Mouse (Mus musculus): ENCODE results near the gene Cdipt.

DNA sequence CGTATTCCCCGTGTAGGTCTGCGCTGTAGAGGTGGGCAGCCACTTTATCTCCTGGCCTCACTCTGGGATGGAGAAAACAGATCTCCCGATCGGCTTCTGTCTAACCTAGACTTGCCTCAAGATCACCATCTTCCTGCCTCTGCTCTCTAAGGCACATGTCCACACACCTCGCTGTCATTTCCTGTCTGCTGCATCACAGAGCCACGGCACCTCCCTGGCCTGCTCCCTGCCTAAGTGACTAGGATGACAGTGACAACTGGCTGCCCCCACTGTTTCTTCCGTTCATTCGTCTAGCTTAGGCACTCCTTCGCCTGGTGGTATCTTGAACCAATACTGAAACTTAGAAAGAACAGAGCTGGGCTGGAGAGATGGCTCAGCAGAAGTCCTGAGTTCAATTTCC lies 23.9 kb downstream of the Cdipt start:
- TF ChIP-seq CTCF (IDR thresholded peaks at IDR 0.05; ENCODE audit: low read depth) (no peak), EP300 (IDR thresholded peaks at IDR 0.05; ENCODE audit: low read depth) (no peak)

Measured in liver, postnatal 0 days (tissue).